Mouse (Mus musculus): Measurements from ENCODE around the gene Gm8765.
"Not testable (repeated sequence)": the region's sequence is repeated elsewhere in the genome, so short reads cannot be mapped to it uniquely, and the experiment has no call there.

The Gm8765 gene

GRCm38 (mm10) chr13:50698012-50698411 lies at the start of gene Gm8765:
TSS of gene Gm8765 (plus strand) at chr13:50698312.
- not testable (repeated sequence) for DNase-seq (ENCODE audit: low read depth, low spot score)

GRCm38 (mm10) chr13:50648771-50649170 lies 49.3 kb upstream of the Gm8765 start:
- DNase-seq (ENCODE audit: low read depth, low spot score): not testable (repeated sequence)

DNA sequence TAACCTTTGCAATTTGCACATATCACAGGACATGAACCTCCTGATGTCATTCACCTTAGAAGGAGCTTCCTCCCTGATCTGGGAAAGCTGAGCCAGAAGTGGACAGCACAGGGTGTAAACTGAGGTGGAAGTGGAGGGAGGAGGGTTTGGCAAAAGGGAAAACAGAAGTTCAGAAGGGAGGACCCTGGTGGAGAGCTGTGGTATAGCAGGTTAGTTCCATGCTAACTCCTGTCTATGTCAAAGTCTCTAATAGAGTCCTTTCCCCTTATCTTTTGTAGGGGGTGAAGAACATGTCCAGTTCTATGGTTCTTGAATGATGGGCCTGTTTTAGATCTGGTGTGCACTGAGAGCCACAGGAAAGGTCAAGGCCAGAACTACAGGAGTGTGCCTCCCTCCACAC lies 52.2 kb downstream of the Gm8765 start:
- not testable (repeated sequence) for DNase-seq (ENCODE audit: low read depth, low spot score)

- no peak for DNase-seq (ENCODE audit: low read depth, low spot score)
Observed at GRCm38 (mm10) chr13:50751732-50752131, 53.6 kb downstream of the Gm8765 start.

GRCm38 (mm10) chr13:50752961-50753360 lies 54.8 kb downstream of the Gm8765 start:
- not testable (repeated sequence) for DNase-seq (ENCODE audit: low read depth, low spot score)
